Mouse (Mus musculus): ENCODE measurements at regions not wholly inside any gene's neighbourhood (a gene's known extent, or its start where the extent isn't known, plus 50 kb on each side); places are given as distances from the start of the nearest gene placed in this dataset.

- ATAC-seq (replicated peaks; ENCODE audit: low FRiP score) (no peak), DNase-seq (ENCODE audit: low spot score) (no peak)
Observed at GRCm38 (mm10) chr14:102606055-102606454, 376.4 kb downstream of the Kctd12 start.

GRCm38 (mm10) chr14:102594850-102595249 lies 387.6 kb downstream of the Kctd12 start:
- no peaks in the 10 kb centered on the region for H3K27me3 ChIP-seq (replicated peaks; ENCODE audit: control insufficient read depth, insufficient read depth, low read length)
- no peak overlapping the region for H3K27ac ChIP-seq (ENCODE audit: low read depth, low read length)
- H3K4me3 ChIP-seq (ENCODE audit: low read depth, low read length): no peak overlapping the region
- H3K4me1 ChIP-seq (replicated peaks; ENCODE audit: control insufficient read depth, insufficient read depth, low read length): no peaks in the 10 kb centered on the region
- DNase-seq (ENCODE audit: low spot score): no peak
- no peaks in the 10 kb centered on the region for H3K9me3 ChIP-seq (ENCODE audit: control insufficient read depth, low read length)
- no peaks in the 10 kb centered on the region for H3K36me3 ChIP-seq (ENCODE audit: control insufficient read depth, insufficient read depth, low read length)
- ATAC-seq (replicated peaks; ENCODE audit: low FRiP score): no peak
- H3K9ac ChIP-seq (ENCODE audit: low read depth, low read length): no peak overlapping the region
- 71% methylated on average over 3 of the region's 3 CpGs for WGBS
- H3K4me2 ChIP-seq: no peak overlapping the region

More at GRCm38 (mm10) chr14:102606055-102606454, 376.4 kb downstream of the Kctd12 start:
- WGBS: 87% methylated on average over 5 of the region's 5 CpGs
- Histone ChIP-seq H3K36me3 (ENCODE audit: control insufficient read depth, insufficient read depth, low read length) (no peaks in the 10 kb centered on the region), H3K27ac (ENCODE audit: low read depth, low read length) (no peak overlapping the region), H3K4me1 (replicated peaks; ENCODE audit: control insufficient read depth, insufficient read depth, low read length) (no peaks in the 10 kb centered on the region), H3K4me3 (ENCODE audit: low read depth, low read length) (no peak overlapping the region), H3K27me3 (replicated peaks; ENCODE audit: control insufficient read depth, insufficient read depth, low read length) (no peaks in the 10 kb centered on the region), H3K9me3 (ENCODE audit: control insufficient read depth, low read length) (no peaks in the 10 kb centered on the region), H3K4me2 (no peak overlapping the region), H3K9ac (ENCODE audit: low read depth, low read length) (no peak overlapping the region)

GRCm38 (mm10) chr14:102553781-102554180 lies 428.7 kb downstream of the Kctd12 start:
- Histone ChIP-seq H3K27ac (ENCODE audit: low read depth, low read length) (no peak overlapping the region), H3K9ac (ENCODE audit: low read depth, low read length) (no peak overlapping the region), H3K4me2 (no peak overlapping the region), H3K9me3 (ENCODE audit: control insufficient read depth, low read length) (no peaks in the 10 kb centered on the region), H3K4me3 (ENCODE audit: low read depth, low read length) (no peak overlapping the region), H3K27me3 (replicated peaks; ENCODE audit: control insufficient read depth, insufficient read depth, low read length) (no peaks in the 10 kb centered on the region), H3K4me1 (replicated peaks; ENCODE audit: control insufficient read depth, insufficient read depth, low read length) (no peaks in the 10 kb centered on the region), H3K36me3 (ENCODE audit: control insufficient read depth, insufficient read depth, low read length) (no peaks in the 10 kb centered on the region)
- DNase-seq (ENCODE audit: low spot score) (no peak), ATAC-seq (replicated peaks; ENCODE audit: low FRiP score) (no peak)
- WGBS: 45% methylated on average over 2 of the region's 2 CpGs

GRCm38 (mm10) chr14:102552598-102552997 lies 429.8 kb downstream of the Kctd12 start:
- Histone ChIP-seq H3K9ac (ENCODE audit: low read depth, low read length) (no peak overlapping the region), H3K27ac (ENCODE audit: low read depth, low read length) (no peak overlapping the region), H3K9me3 (ENCODE audit: control insufficient read depth, low read length) (no peaks in the 10 kb centered on the region), H3K27me3 (replicated peaks; ENCODE audit: control insufficient read depth, insufficient read depth, low read length) (no peaks in the 10 kb centered on the region), H3K4me2 (no peak overlapping the region), H3K4me1 (replicated peaks; ENCODE audit: control insufficient read depth, insufficient read depth, low read length) (no peaks in the 10 kb centered on the region), H3K36me3 (ENCODE audit: control insufficient read depth, insufficient read depth, low read length) (no peaks in the 10 kb centered on the region), H3K4me3 (ENCODE audit: low read depth, low read length) (no peak overlapping the region)
- 63% methylated on average over 2 of the region's 2 CpGs for WGBS
- no peak for ATAC-seq (replicated peaks; ENCODE audit: low FRiP score)
- no peak for DNase-seq (ENCODE audit: low spot score)

GRCm38 (mm10) chr14:102524894-102525577 lies 457.4 kb downstream of the Kctd12 start:
- H3K4me3 ChIP-seq (ENCODE audit: low read depth, low read length): no peak overlapping the region
- ATAC-seq (replicated peaks; ENCODE audit: low FRiP score) (no peak), DNase-seq (ENCODE audit: low spot score) (no peak)
- H3K27ac ChIP-seq (ENCODE audit: low read depth, low read length): no peak overlapping the region
- H3K36me3 ChIP-seq (ENCODE audit: control insufficient read depth, insufficient read depth, low read length): no peaks in the 10 kb centered on the region
- H3K9ac ChIP-seq (ENCODE audit: low read depth, low read length): no peak overlapping the region
- no peaks in the 10 kb centered on the region for H3K27me3 ChIP-seq (replicated peaks; ENCODE audit: control insufficient read depth, insufficient read depth, low read length)
- H3K4me1 ChIP-seq (replicated peaks; ENCODE audit: control insufficient read depth, insufficient read depth, low read length): no peaks in the 10 kb centered on the region
- H3K9me3 ChIP-seq (ENCODE audit: control insufficient read depth, low read length): no peaks in the 10 kb centered on the region
- WGBS: 90% methylated on average over 9 of the region's 9 CpGs
- H3K4me2 ChIP-seq: no peak overlapping the region

- no peaks in the 10 kb centered on the region for H3K9me3 ChIP-seq (ENCODE audit: control insufficient read depth, low read length)
- H3K4me2 ChIP-seq: no peak overlapping the region
- H3K27me3 ChIP-seq (replicated peaks; ENCODE audit: control insufficient read depth, insufficient read depth, low read length): no peaks in the 10 kb centered on the region
- no peaks in the 10 kb centered on the region for H3K36me3 ChIP-seq (ENCODE audit: control insufficient read depth, insufficient read depth, low read length)
- no peak overlapping the region for H3K4me3 ChIP-seq (ENCODE audit: low read depth, low read length)
- no peak overlapping the region for H3K9ac ChIP-seq (ENCODE audit: low read depth, low read length)
- ATAC-seq (replicated peaks; ENCODE audit: low FRiP score) (no peak), DNase-seq (ENCODE audit: low spot score) (no peak)
- H3K27ac ChIP-seq (ENCODE audit: low read depth, low read length): no peak overlapping the region
- 12% methylated on average over 2 of the region's 2 CpGs for WGBS
- H3K4me1 ChIP-seq (replicated peaks; ENCODE audit: control insufficient read depth, insufficient read depth, low read length): no peaks in the 10 kb centered on the region
Observed at GRCm38 (mm10) chr14:102516765-102517164, 465.7 kb downstream of the Kctd12 start.

GRCm38 (mm10) chr14:102514527-102514926 lies 467.9 kb downstream of the Kctd12 start:
- DNase-seq (ENCODE audit: low spot score) (no peak), ATAC-seq (replicated peaks; ENCODE audit: low FRiP score) (no peak)
- H3K27ac ChIP-seq (ENCODE audit: low read depth, low read length): no peak overlapping the region
- no peaks in the 10 kb centered on the region for H3K9me3 ChIP-seq (ENCODE audit: control insufficient read depth, low read length)
- H3K27me3 ChIP-seq (replicated peaks; ENCODE audit: control insufficient read depth, insufficient read depth, low read length): no peaks in the 10 kb centered on the region
- WGBS: 56% methylated on average over 2 of the region's 2 CpGs
- H3K9ac ChIP-seq (ENCODE audit: low read depth, low read length): no peak overlapping the region
- H3K4me1 ChIP-seq (replicated peaks; ENCODE audit: control insufficient read depth, insufficient read depth, low read length): no peaks in the 10 kb centered on the region
- no peak overlapping the region for H3K4me3 ChIP-seq (ENCODE audit: low read depth, low read length)
- no peaks in the 10 kb centered on the region for H3K36me3 ChIP-seq (ENCODE audit: control insufficient read depth, insufficient read depth, low read length)
- H3K4me2 ChIP-seq: no peak overlapping the region

- H3K4me3 ChIP-seq (ENCODE audit: low read depth, low read length): no peak overlapping the region
- no peak overlapping the region for H3K27ac ChIP-seq (ENCODE audit: low read depth, low read length)
- no peaks in the 10 kb centered on the region for H3K9me3 ChIP-seq (ENCODE audit: control insufficient read depth, low read length)
- no peak overlapping the region for H3K9ac ChIP-seq (ENCODE audit: low read depth, low read length)
- no peak for DNase-seq (ENCODE audit: low spot score)
- H3K4me1 ChIP-seq (replicated peaks; ENCODE audit: control insufficient read depth, insufficient read depth, low read length): no peaks in the 10 kb centered on the region
- no peaks in the 10 kb centered on the region for H3K27me3 ChIP-seq (replicated peaks; ENCODE audit: control insufficient read depth, insufficient read depth, low read length)
- 60% methylated on average over 3 of the region's 3 CpGs for WGBS
- ATAC-seq (replicated peaks; ENCODE audit: low FRiP score): no peak
- no peaks in the 10 kb centered on the region for H3K36me3 ChIP-seq (ENCODE audit: control insufficient read depth, insufficient read depth, low read length)
- no peak overlapping the region for H3K4me2 ChIP-seq
Observed at GRCm38 (mm10) chr14:102512651-102513050, 469.8 kb downstream of the Kctd12 start.

GRCm38 (mm10) chr14:102511691-102512383 lies 470.6 kb downstream of the Kctd12 start:
- WGBS: 59% methylated on average over 7 of the region's 7 CpGs
- Histone ChIP-seq H3K4me2 (no peak overlapping the region), H3K36me3 (ENCODE audit: control insufficient read depth, insufficient read depth, low read length) (no peaks in the 10 kb centered on the region), H3K4me1 (replicated peaks; ENCODE audit: control insufficient read depth, insufficient read depth, low read length) (no peaks in the 10 kb centered on the region), H3K4me3 (ENCODE audit: low read depth, low read length) (no peak overlapping the region), H3K9ac (ENCODE audit: low read depth, low read length) (no peak overlapping the region), H3K27me3 (replicated peaks; ENCODE audit: control insufficient read depth, insufficient read depth, low read length) (no peaks in the 10 kb centered on the region), H3K27ac (ENCODE audit: low read depth, low read length) (no peak overlapping the region), H3K9me3 (ENCODE audit: control insufficient read depth, low read length) (no peaks in the 10 kb centered on the region)
- no peak for DNase-seq (ENCODE audit: low spot score)
- ATAC-seq (replicated peaks; ENCODE audit: low FRiP score): no peak

Measured in liver, embryonic 11.5 days (tissue).